Mouse (Mus musculus) liver (tissue): ENCODE data around the gene Selp.

ENCODE experiments used
- DNase-seq: peaks from one replicate; pipeline ENCODE4 v3.0.0-alpha.2; 2020; ENCODE audit warnings: mixed read lengths

The Selp gene

GRCm38 (mm10) chr1:164114947-164115493 lies at the start of gene Selp:
TSS of gene Selp (plus strand) at chr1:164115264.
- no peak for DNase-seq

- no peak for DNase-seq
Measured at GRCm38 (mm10) chr1:164069261-164069660, 45.8 kb upstream of the Selp start.

- DNase-seq: no peak
Measured at GRCm38 (mm10) chr1:164070461-164070860, 44.6 kb upstream of the Selp start.

DNA sequence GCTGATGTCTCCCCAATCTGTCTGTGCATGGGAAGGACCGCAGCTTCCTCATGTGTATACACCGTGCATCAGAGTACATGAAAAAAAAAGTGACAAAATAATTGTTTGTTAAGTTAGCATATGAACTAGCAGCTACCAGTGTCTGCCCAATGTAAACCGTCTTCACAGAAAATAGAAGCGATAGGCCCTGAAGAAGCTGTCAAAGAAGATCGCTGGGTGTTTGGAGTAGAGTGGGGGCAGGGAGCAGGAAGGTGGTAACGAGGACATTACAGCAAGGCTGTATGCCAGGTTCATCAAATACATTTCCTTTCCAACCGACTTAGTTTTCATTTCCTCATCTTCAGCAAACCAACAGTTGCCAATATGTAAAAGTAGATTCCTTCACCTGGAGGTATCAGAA lies 44.0 kb upstream of the Selp start:
- DNase-seq: no peak

- DNase-seq: no peak
Measured at GRCm38 (mm10) chr1:164072001-164072400, 43.1 kb upstream of the Selp start.

GRCm38 (mm10) chr1:164073091-164073490 lies 42.0 kb upstream of the Selp start:
- no peak for DNase-seq

GRCm38 (mm10) chr1:164073803-164074202 lies 41.3 kb upstream of the Selp start:
- DNase-seq: no peak

DNA sequence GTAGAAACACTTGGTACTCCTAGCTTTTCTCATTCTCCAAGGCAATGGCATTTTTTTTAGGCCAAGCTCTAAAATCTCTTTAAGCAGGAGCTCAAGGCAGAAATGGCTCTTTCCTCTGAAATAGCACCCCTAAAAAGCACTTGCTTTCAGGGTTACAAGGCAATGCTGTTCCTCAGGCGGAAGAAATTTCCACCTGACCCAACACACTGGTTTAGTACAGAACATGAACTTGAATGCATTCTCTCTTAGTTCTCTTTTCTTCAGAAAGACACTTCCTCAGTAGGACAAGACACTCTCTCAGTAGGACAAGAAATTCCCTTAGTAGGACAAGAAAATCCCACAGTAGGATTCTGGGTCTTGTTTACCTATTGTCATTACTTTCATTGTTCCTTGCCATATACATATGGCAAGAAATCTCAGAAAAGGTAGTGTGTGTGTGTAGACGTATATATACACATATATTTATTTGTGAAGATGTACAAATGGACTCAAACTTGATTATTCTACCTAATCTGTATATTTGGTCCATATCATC lies 40.4 kb upstream of the Selp start:
- DNase-seq: no peak

GRCm38 (mm10) chr1:164075416-164075815 lies 39.6 kb upstream of the Selp start:
- no peak for DNase-seq

DNA sequence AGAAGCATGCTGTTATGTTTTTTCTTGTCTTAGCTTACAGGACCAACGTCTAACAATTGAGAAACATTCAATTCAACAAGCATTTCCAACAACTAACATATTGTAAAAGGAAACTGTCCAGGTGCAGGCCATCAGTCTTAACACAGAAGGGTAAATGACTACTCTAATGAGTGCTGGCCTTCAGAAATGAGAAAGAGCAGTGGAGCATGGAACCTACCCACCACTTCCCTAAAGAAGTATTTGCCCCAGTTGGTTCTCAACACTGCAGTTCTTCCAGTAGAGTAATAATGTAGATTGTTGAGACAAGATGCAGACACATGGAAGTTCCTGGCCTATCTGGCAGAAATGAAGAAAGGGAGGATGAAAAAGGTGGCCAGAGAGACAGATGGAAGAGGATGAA lies 38.6 kb upstream of the Selp start:
- DNase-seq: no peak

DNA sequence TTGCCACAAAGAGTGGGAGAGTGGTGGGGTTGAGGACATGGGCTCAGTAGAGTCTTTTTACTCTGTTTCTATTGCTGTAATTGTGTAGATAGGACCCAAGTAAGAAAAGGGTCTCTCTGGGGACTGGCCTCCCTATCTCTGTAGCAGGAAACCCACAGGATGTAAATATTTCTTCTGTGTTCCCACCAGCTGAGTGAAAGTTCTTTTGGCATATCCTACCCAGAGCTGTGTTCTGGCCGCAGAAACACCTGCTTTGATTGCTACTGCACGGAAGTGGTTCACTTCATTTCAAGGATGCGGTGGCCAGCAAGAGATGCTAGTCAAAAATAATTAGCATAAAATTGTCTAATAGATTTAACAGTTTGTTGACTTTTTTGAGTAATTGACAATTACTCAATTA lies 38.0 kb upstream of the Selp start:
- no peak for DNase-seq

GRCm38 (mm10) chr1:164078323-164078741 lies 36.7 kb upstream of the Selp start:
- DNase-seq: no peak

- DNase-seq: no peak
Measured at GRCm38 (mm10) chr1:164079091-164079490, 36.0 kb upstream of the Selp start.

- no peak for DNase-seq
Measured at GRCm38 (mm10) chr1:164083046-164083445, 32.0 kb upstream of the Selp start.

DNA sequence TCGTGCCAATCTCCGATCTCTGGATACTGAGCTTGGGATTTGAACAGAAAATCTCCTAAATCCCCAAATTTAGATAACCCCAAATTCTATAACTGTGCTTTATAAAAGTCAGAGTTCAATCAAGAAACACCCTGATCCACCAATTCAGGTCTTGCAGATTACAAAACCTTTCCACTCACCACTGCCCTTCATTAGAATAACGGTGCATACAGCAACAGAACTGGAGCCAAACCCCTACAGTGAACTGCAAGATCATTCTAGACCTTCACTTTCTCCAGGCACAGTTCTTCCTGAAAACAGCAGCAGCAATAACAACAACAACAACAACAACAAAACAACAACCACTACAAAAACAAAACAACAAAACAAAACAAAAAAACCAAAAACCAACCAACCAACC lies 28.3 kb upstream of the Selp start:
- no peak for DNase-seq

DNA sequence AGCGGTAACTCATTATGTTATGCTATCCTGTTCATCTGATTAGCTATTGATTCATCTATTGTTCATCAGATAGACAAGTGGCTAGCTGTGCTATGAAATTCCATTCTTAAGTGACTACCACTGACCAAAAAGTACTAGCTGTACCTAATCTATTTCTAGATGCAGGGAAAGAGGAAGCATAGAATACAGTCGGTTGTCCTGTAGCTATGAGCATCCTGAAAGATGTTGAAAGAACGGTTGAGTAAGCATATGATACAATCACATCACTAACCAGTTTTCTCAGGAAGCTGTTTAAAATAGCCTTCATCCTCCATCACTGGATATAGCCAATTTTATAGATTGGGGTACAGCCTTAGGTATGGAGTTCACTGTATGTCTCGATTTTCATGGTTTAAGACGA lies 27.2 kb upstream of the Selp start:
- no peak for DNase-seq

DNA sequence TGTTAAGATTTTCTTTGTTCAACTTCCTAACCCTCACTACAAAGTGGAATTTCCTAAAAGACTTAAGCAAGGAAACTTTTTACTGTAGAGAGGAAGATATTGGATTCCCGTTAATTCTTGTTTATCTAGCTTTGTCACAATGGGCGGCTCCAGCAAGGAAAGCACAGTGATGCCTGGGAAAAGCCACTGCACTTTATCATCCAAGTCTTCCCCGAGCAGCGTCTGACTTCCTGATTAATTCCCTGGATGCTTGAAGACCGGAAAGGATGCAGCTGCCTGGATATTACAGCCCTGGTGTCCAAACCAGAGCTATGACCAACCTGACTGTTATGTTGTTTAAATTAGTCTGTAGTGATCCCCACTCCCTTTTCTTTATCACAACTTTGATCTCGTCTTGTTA lies 18.3 kb upstream of the Selp start:
- no peak for DNase-seq

DNA sequence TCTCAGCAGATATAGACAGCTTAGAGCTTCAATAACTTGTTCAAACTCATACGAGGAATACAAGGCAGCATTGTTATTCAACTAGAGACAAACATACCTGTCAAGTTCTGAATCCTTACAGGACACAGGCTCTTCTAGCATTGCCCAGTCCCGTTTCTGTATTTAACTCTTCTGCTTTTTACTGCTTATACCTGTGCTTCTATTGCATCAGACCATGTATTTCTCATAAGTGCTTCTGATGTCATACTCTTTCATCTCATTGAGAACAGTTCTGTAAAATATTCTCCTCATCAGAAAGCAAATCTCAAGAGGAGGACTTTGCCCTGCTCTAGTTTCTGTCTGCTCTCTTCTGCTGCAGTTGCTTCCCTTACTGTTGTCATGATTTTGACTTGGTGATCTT lies 17.2 kb upstream of the Selp start:
- no peak for DNase-seq

GRCm38 (mm10) chr1:164098372-164098771 lies 16.7 kb upstream of the Selp start:
- DNase-seq: no peak

GRCm38 (mm10) chr1:164109763-164110162 lies 5.3 kb upstream of the Selp start:
- no peak for DNase-seq

GRCm38 (mm10) chr1:164110591-164111329 lies 4.3 kb upstream of the Selp start:
- no peak for DNase-seq

DNA sequence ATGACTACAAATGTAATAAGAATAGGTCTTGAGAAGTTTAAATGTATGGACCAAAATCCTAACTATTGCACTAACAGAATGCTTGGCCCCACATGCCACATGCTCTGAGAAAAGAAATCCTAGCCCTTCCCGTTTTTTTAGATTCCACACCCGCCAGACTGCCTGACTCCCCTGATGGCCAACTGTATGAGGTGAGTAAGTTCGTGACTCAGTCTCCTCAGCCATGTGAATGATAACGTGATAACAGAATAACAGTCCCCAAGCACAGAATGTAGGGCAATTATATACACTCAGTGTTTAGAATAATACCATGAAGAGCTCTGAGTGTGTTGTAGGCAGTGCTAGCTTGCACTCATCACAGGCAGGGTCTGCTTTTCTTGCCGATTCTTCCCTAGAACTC lies 784 bp upstream of the Selp start:
- DNase-seq: no peak

DNA sequence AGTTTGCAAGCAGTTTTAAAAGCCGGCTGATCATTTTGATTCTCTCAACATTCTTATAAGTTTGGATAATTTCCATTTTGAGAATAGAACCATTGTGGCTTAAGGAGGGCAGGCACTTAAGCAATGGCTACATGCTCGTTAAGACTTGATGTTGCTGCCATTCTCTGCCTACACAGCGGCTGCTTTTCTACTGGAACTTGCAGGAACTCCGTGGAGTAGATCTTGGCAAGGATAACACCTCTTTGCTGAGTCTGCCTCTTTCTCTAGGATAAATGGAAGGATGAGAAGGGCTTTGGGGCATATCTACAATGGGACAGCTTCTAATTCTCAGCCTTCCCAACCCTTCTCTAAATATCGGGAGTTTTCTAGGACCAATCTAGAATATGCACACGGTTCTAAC lies 583 bp downstream of the Selp start:
- DNase-seq: no peak

GRCm38 (mm10) chr1:164117869-164118268 lies 2.8 kb downstream of the Selp start:
- DNase-seq: no peak
